Mouse (Mus musculus) megakaryocyte-erythroid progenitor cell, adult 5 weeks (primary cell): ENCODE results near the gene Hoxb2. TPM values are rescaled to one million over a fixed set of nuclear protein-coding genes. Genes with fewer than 3 reads are reported as not detected.

Experiments
- polyA plus RNA-seq: library from polyadenylated mRNA; stranded (reverse); fragments of >175 nt; gene quantifications from 2 replicates; pipeline ENCODE4 v1.2.3, GENCODE M21; 2012

Hoxb2 gene
- 0.52 and 1.5 TPM in 2 replicates for polyA plus RNA-seq

DNA sequence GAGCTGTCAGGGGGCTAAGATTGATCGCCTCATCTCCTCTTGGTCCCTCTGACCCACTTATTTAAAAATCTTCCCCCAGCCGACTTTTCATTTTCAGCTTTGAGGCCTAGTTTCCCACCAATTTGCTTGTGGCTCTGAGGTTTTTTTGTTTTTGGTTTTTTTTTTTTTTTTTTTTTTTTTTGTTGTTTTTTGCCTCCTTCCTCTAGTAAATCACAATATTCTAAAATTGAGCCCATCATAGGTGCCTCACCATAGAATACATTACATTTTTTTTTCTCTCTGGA lies at the start of gene Hoxb2:
Gene Hoxb2, plus strand, starts transcription at position 185 of the 284 bp plus-strand sequence.

GRCm38 (mm10) chr11:96303151-96304099 lies 46.9 kb upstream of the Hoxb2 start, which contains the start of gene Hoxb5:
Gene Hoxb5, plus strand, starts transcription at chr11:96303336.

DNA sequence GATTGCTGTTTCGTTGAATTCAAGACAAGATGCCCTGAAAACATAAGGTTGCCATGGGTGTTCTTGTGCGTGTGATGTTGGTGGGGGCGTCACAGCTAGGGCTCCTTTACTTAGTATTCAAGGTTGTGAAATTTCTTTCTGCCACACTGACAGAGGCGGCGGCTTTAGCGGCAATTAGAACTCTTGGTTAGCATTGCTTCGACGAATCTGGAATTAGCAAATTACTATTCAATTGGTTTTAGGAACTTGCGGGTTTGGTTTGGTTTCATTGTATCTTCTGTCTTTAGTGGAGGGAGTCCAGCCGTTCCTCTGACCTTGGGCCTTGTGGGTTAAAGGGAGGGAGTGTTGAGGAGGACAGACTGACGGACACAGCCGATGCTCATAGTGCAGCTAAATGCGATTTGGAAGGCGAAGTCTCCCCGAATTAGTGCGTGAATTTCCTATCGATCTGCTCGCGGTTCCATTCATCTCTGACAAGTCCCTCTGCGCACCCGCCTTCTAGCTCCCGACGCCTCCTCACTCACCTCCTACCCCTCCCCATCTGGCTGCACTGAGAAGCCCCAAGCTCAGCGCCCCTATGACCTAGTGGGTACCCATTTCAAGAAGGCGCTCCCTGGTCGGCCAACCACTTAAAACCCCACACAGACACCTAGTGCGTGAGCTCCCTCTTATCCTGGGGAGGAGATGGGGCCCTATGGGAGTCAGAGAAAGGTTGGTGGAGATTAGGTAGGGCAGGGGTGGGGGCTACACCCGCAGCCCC lies 32.5 kb upstream of the Hoxb2 start, which contains the start of gene Hoxb4:
Gene Hoxb4, plus strand, starts transcription at position 660 of the 760 bp plus-strand sequence.

GRCm38 (mm10) chr11:96323154-96323553 lies 27.2 kb upstream of the Hoxb2 start, which contains the start of gene Hoxb3:
Gene Hoxb3, plus strand, starts transcription at chr11:96323326.

GRCm38 (mm10) chr11:96365441-96366091 lies 15.2 kb downstream of the Hoxb2 start, which contains the start of gene Hoxb1:
Gene Hoxb1, plus strand, starts transcription at chr11:96365752.

Other genes starting within 250 kb of the Hoxb2 start
- not detected in 2 replicates for gene Calcoco2, start 238.6 kb upstream of the Hoxb2 start, polyA plus RNA-seq
- gene Ttll6, start 216.7 kb upstream of the Hoxb2 start, polyA plus RNA-seq: not detected in 2 replicates
- gene Hoxb13, start 156.2 kb upstream of the Hoxb2 start, polyA plus RNA-seq: not detected in 2 replicates
- 0.02 and 0.17 TPM in 2 replicates for gene Hoxb9, start 79.1 kb upstream of the Hoxb2 start, polyA plus RNA-seq
- gene Hoxb8, start 68.6 kb upstream of the Hoxb2 start, polyA plus RNA-seq: 0.03 TPM in 1 of 2 replicates, not detected in the other
- not detected in 2 replicates for gene Hoxb7, start 63.9 kb upstream of the Hoxb2 start, polyA plus RNA-seq
- 0.21 and 0.45 TPM in 2 replicates for gene Hoxb6, start 58.0 kb upstream of the Hoxb2 start, polyA plus RNA-seq
- 0.39 and 0.55 TPM in 2 replicates for gene Hoxb5, start 47.2 kb upstream of the Hoxb2 start, polyA plus RNA-seq
- gene Hoxb4, start 32.3 kb upstream of the Hoxb2 start, polyA plus RNA-seq: 13.4 and 14.2 TPM in 2 replicates
- 6.0 and 6.2 TPM in 2 replicates for gene Hoxb3, start 27.2 kb upstream of the Hoxb2 start, polyA plus RNA-seq
- not detected in 2 replicates for gene Hoxb1, start 15.2 kb downstream of the Hoxb2 start, polyA plus RNA-seq
- gene Skap1, start 114.1 kb downstream of the Hoxb2 start, polyA plus RNA-seq: 0.32 and 0.82 TPM in 2 replicates